Mouse (Mus musculus) forebrain, embryonic 16.5 days (tissue): Measurements from ENCODE around the gene Il1rl2. TPM values are rescaled to one million over a fixed set of nuclear protein-coding genes. Genes with fewer than 3 reads are reported as not detected.

Experiments
- ATAC-seq: fragments of 200-750 bp; cut with Nextera tagmentation; 2 replicates; pipeline ENCODE4 v1.8.0; 2017; ENCODE audit warnings: mild to moderate bottlenecking, moderate library complexity
- H3K27ac ChIP-seq: fragments of 300-500 bp; sonication (generic); 2 replicates; pipeline ENCODE4 v1.5.1; 2014; ENCODE audit warnings: low read length, control low read depth
- H3K27me3 ChIP-seq: fragments of 300-500 bp; sonication (generic); replicated peaks from 2 replicates; pipeline ENCODE4 v1.6.1; 2014; ENCODE audit warnings: low read length; ENCODE audit not compliant: control insufficient read depth, insufficient read depth
- H3K36me3 ChIP-seq: fragments of 300-500 bp; sonication (generic); 2 replicates; pipeline ENCODE4 v1.6.1; 2014; ENCODE audit not compliant: control insufficient read depth, insufficient read depth
- H3K4me1 ChIP-seq: fragments of 300-500 bp; sonication (generic); replicated peaks from 2 replicates; pipeline ENCODE4 v1.6.1; 2014; ENCODE audit warnings: low read length; ENCODE audit not compliant: control insufficient read depth, insufficient read depth
- H3K4me2 ChIP-seq: fragments of 300-500 bp; sonication (generic); 2 replicates; pipeline ENCODE4 v1.6.1; 2014; ENCODE audit warnings: mild to moderate bottlenecking, low read length, control low read depth
- H3K4me3 ChIP-seq: fragments of 300-500 bp; sonication (generic); replicated peaks from 2 replicates; pipeline ENCODE4 v1.5.1; 2014; ENCODE audit warnings: mild to moderate bottlenecking, low read length, control low read depth
- H3K9ac ChIP-seq: fragments of 300-500 bp; sonication (generic); replicated peaks from 2 replicates; pipeline ENCODE4 v1.6.1; 2014; ENCODE audit warnings: low read depth, low read length, control low read depth
- H3K9me3 ChIP-seq: fragments of 300-500 bp; sonication (generic); 2 replicates; pipeline ENCODE4 v1.6.1; 2016; ENCODE audit warnings: low read length; ENCODE audit not compliant: control insufficient read depth
- WGBS: fragments of 180-500 bp; shearing (Covaris S2); extraction: QIAGEN DNeasy Blood & Tissue Kit; methylation state at CpG from one replicate; pipeline ENCODE4 v1.1.7; 2014; 5-methylcytosine and 5-hydroxymethylcytosine counted together
- polyA plus RNA-seq: library from polyadenylated mRNA; unstranded; fragments of >200 nt; fragmentation: Nextera tagmentation; extraction: Ambion mirVana; gene quantifications from 2 replicates; pipeline ENCODE4 v1.2.1, GENCODE M21; 2015

Gene Il1rl2
- polyA plus RNA-seq, 1 experiment from 2014 or later, result 1.2 TPM

GRCm38 (mm10) chr1:40317657-40318056, 6.8 kb upstream of the Il1rl2 start:
- Histone ChIP-seq H3K27ac (no peak overlapping the region), H3K9me3 (no peaks in the 10 kb centered on the region), H3K4me1 (no peaks in the 10 kb centered on the region), H3K27me3 (no peaks in the 10 kb centered on the region), H3K4me3 (no peak overlapping the region), H3K9ac (no peak overlapping the region), H3K36me3 (no peaks in the 10 kb centered on the region), H3K4me2 (no peak overlapping the region)
- no peak for ATAC-seq
- 90% methylated on average over 8 of the region's 8 CpGs for WGBS

DNA sequence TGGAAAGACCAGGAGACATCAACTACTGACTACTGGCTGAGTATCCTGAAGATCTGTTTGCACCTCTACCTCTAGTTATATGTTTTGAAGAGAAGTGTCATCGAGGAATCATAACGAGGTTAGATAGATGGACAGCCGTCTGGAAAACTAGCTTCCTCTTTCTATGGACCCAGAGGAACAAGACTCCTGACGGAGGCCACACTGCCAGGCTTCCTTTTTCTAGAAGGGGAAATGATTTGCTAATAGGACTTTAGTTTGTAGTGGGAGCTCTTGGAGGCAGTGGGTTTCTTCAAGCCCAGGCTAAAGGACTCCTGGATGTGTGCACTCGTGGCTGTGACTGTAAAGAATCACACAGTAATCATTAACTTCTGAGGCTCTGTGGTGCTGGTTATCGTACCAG, 2.6 kb upstream of the Il1rl2 start:
- no peak overlapping the region for H3K9ac ChIP-seq
- no peak overlapping the region for H3K27ac ChIP-seq
- H3K36me3 ChIP-seq, result no peaks in the 10 kb centered on the region
- H3K9me3 ChIP-seq, result no peaks in the 10 kb centered on the region
- H3K4me2 ChIP-seq, result no peak overlapping the region
- H3K4me3 ChIP-seq, result no peak overlapping the region
- peaks cover 10% of the 10 kb centered on the region for H3K4me1 ChIP-seq
- 77% methylated on average over 6 of the region's 6 CpGs for WGBS
- H3K27me3 ChIP-seq, result peaks cover 21% of the 10 kb centered on the region
- ATAC-seq, result no peak

- Histone ChIP-seq H3K27ac (no peak overlapping the region), H3K4me3 (no peak overlapping the region), H3K36me3 (no peaks in the 10 kb centered on the region), H3K4me1 (peaks cover 10% of the 10 kb centered on the region), H3K27me3 (peaks cover 21% of the 10 kb centered on the region), H3K9me3 (no peaks in the 10 kb centered on the region), H3K4me2 (no peak overlapping the region), H3K9ac (no peak overlapping the region)
- ATAC-seq, result no peak
- 93% methylated on average over 3 of the region's 3 CpGs for WGBS
These were observed 1.9 kb upstream of the Il1rl2 start for GRCm38 (mm10) chr1:40322543-40322942.

DNA sequence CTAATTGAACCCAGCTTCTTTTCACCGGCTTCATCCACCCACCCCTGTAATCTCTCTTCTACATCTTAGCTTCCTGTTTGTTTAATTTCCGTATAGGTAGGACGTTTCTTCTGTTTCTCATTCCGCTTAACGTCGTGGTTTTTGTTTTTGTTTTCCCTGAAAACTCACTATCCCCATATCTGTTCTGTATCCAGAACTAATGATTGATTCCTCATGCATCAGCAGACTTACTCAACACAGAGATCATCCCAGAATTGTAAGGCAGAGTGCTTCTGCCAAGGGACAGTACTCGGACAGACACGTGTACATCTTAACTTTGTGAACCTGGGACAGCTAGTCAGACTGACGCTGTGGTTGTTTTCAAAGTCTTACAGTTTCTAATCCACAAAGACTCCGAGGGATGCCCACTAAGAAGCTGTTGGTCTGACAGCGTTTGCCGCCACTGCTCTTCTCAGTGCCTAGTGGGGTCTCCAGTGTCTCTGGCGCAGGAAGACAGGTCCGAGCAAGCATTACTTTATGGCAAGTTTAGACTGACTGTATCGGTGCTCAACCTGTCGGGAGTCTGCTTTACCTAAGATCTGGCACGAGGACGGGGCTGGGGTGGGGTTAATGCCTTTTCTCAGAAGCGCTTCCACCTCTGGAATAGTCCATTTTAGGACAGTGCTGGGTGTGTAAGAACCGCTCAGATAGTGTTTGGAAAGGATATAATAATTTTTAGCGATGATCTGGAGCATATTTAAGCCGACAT, 719 bp downstream of the Il1rl2 start:
- Histone ChIP-seq H3K27ac (no peak overlapping the region), H3K4me3 (peak overlapping the region; percentile 44), H3K4me2 (peak overlapping the region; percentile 59), H3K9me3 (no peaks in the 10 kb centered on the region), H3K9ac (peak overlapping the region; percentile 46; the same call in 1 of the 2 replicates), H3K4me1 (peaks cover 10% of the 10 kb centered on the region), H3K36me3 (no peaks in the 10 kb centered on the region), H3K27me3 (peaks cover 21% of the 10 kb centered on the region)
- WGBS, result 8% methylated on average over 22 of the region's 22 CpGs
- no peak for ATAC-seq

DNA sequence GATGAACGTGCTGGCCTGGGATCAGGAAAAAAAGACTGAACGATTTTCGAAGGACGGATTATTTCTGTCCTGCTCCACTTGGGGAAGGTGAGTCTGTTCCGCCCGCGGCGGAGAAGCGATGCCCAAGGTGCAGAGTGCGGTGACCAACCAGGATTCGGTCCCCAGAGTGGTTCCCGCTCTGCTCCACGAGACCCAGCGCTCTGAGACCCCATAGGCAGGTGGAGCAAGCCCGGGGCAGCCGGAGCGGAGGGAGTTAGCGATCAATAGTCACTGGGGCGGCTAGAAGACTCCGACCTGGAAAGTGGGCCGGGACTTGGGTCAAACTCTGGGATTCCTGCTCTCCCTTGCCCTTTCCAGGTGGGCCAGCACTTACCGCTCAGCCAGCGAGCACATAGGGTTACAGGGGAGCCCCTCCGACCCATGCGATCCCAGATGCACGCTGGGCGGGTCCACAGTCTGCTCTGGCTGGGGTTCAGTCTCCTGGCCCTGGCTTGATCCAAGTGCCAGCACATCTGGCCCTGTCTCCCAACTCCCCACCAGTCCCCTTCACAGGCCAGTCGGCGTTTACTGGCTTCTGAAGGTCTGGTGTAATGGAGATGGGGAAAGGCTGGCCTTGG, 1.4 kb downstream of the Il1rl2 start:
- peaks cover 21% of the 10 kb centered on the region for H3K27me3 ChIP-seq
- H3K4me1 ChIP-seq, result peaks cover 10% of the 10 kb centered on the region
- peak overlapping the region; percentile 46 for H3K9ac ChIP-seq
- ATAC-seq, result no peak
- H3K9me3 ChIP-seq, result no peaks in the 10 kb centered on the region
- H3K4me3 ChIP-seq, result peak overlapping the region; percentile 44
- no peaks in the 10 kb centered on the region for H3K36me3 ChIP-seq
- H3K4me2 ChIP-seq, result peak overlapping the region; percentile 59
- no peak overlapping the region for H3K27ac ChIP-seq
- WGBS, result 3% methylated on average over 29 of the region's 29 CpGs

DNA sequence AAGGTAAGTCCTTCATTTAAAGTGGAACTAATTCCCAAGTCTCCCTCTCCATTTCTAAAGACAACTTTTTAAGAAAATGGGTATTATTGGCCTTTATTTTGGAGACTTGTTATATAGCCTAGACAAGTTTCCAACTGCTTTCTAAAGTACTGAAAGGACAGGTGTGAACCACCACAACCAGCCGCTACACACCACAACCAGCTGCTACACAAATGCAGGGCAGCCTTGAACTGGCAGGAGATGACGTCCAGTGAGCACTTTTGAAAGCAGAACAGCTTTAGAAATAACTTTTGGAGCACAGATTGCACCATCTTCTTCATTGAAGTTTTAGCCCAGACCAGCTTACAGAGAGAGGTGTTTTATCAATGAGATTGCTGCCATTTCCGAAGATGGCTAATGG, 3.2 kb downstream of the Il1rl2 start:
- H3K4me1 ChIP-seq, result peaks cover 10% of the 10 kb centered on the region
- no peak overlapping the region for H3K4me3 ChIP-seq
- H3K9me3 ChIP-seq, result no peaks in the 10 kb centered on the region
- no peak overlapping the region for H3K27ac ChIP-seq
- no peaks in the 10 kb centered on the region for H3K36me3 ChIP-seq
- no peak for ATAC-seq
- no peak overlapping the region for H3K4me2 ChIP-seq
- H3K9ac ChIP-seq, result no peak overlapping the region
- 89% methylated on average over 3 of the region's 3 CpGs for WGBS
- H3K27me3 ChIP-seq, result peaks cover 21% of the 10 kb centered on the region

DNA sequence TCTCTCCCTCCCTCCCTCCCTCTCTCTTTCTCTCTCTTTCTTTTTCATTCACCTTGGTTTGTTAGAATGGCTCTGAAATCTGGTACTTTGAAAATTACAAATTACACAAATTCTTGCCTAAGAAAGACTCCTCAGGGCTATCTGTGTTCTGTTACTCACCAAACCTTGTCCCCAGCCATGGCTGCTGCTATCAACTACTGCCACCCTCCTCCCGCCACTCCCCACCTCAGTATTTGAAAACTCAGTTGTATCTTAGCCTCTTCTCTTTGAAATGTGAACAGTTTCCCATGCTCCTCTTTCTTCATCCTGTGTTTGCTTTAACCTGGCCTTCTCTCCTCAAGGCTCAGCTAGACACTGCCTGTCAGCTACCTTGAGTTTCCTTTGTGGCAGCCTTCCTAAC, 5.1 kb downstream of the Il1rl2 start:
- ATAC-seq, result no peak
- H3K4me3 ChIP-seq, result no peak overlapping the region
- H3K36me3 ChIP-seq, result no peaks in the 10 kb centered on the region
- WGBS, result 78% methylated on average over 1 of the region's 1 CpGs
- H3K9ac ChIP-seq, result no peak overlapping the region
- H3K9me3 ChIP-seq, result no peaks in the 10 kb centered on the region
- peaks cover 10% of the 10 kb centered on the region for H3K4me1 ChIP-seq
- H3K4me2 ChIP-seq, result no peak overlapping the region
- H3K27me3 ChIP-seq, result peaks cover 16% of the 10 kb centered on the region
- H3K27ac ChIP-seq, result no peak overlapping the region

- Histone ChIP-seq H3K4me2 (no peak overlapping the region), H3K27me3 (peaks cover 11% of the 10 kb centered on the region), H3K9ac (no peak overlapping the region), H3K4me1 (peaks cover 8% of the 10 kb centered on the region), H3K27ac (no peak overlapping the region), H3K9me3 (no peaks in the 10 kb centered on the region), H3K36me3 (no peaks in the 10 kb centered on the region), H3K4me3 (no peak overlapping the region)
- 82% methylated on average over 8 of the region's 8 CpGs for WGBS
- ATAC-seq, result no peak
These were observed 5.8 kb downstream of the Il1rl2 start for GRCm38 (mm10) chr1:40330181-40330580.

- no peak for ATAC-seq
- Histone ChIP-seq H3K36me3 (no peaks in the 10 kb centered on the region), H3K4me3 (no peak overlapping the region), H3K27ac (no peak overlapping the region), H3K4me2 (no peak overlapping the region), H3K9ac (no peak overlapping the region), H3K4me1 (no peaks in the 10 kb centered on the region), H3K27me3 (no peaks in the 10 kb centered on the region), H3K9me3 (no peaks in the 10 kb centered on the region)
- WGBS, result 87% methylated on average over 1 of the region's 1 CpGs
These were observed 14.9 kb downstream of the Il1rl2 start for GRCm38 (mm10) chr1:40339346-40339745.
